Mouse (Mus musculus): ENCODE data around the gene 4931429L15Rik. TPM values are rescaled to one million over a fixed set of nuclear protein-coding genes. Genes with fewer than 3 reads are reported as not detected.

The 4931429L15Rik gene
- total RNA-seq, 2 experiments from 2014 or later = not detected

DNA sequence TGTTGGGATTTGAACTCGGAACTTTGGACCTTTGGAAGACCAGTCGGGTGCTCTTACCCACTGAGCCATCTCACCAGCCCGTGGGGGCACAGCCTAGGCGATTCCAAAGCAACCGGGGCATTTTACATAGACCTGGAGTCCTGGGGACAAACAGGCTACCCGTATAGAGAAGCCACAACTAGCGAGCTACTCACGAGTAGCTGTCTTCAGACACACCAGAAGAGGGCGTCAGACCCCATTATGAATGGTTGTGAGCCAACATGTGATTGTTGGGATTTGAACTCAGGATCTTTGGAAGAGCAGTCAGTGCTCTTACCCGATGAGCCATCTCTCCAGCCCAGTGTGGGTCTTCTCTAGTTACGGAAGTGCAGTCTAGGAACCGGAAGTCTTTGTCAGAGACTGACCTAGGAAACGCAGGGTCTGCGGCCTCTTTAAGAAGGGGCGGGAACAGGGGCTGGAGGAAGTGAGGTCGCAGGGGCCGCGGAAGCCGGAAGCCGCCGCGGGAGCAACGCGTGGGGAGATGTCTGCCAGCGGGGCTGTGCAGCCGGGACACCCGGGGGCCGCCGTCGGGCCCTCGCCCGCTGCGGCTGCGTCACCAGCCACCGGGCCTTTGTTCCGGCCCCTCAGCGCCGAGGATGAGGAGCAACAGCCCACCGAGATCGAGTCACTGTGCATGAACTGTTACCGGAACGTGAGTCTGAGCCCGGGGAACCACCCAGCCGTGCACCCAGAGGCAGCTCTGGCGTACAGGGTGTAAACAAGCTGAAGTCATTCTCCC, 46.9 kb downstream of the 4931429L15Rik start, which contains the start of gene Zpr1:
Zpr1 (plus strand) TSS at position 388 of the 778 bp plus-strand sequence.
- intact Hi-C loops (cut with DNase I) = loop anchor here (1.0 kb wide), 1 partner anchor 9 kb away; no protein-coding TSS in a partner anchor
- peak within 1 kb of the TSS; percentile 57 for H3K4me3 ChIP-seq
- peak; percentile 85 to 86 for DNase-seq (ENCODE audit: extremely low spot score in 1 of 2, low spot score in 2 of 2)
- TF ChIP-seq CTCF (IDR thresholded peaks at IDR 0.05) = peak; percentile 48
- H3K27ac ChIP-seq = peak within 1 kb of the TSS; percentile 63

DNA sequence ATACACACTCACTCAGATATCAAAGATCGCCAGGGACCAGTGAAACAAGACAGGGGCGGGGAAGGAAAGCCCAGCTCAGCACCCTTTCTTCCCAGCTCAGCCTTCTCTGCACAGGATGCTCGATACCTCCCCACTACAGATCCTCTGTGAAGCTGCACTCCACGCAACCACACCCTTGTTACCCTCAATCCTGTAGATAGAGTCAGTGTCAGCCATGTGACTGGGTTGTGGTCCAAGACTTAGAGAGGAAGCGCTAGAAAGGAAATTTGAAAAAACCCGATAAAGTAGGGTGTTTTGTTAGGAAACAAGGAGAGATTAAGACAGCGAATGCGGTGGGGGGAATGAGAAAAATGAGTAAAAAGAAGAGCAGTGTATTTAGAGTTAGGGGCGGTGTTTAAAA, 47.7 kb downstream of the 4931429L15Rik start:
- TF ChIP-seq CTCF (IDR thresholded peaks at IDR 0.05) = no peak
- no peak for DNase-seq (ENCODE audit: extremely low spot score in 1 of 2, low spot score in 2 of 2)
- intact Hi-C loops (cut with DNase I) = no loop called here
- H3K4me3 ChIP-seq = no peak overlapping the region
- H3K27ac ChIP-seq = no peak overlapping the region

DNA sequence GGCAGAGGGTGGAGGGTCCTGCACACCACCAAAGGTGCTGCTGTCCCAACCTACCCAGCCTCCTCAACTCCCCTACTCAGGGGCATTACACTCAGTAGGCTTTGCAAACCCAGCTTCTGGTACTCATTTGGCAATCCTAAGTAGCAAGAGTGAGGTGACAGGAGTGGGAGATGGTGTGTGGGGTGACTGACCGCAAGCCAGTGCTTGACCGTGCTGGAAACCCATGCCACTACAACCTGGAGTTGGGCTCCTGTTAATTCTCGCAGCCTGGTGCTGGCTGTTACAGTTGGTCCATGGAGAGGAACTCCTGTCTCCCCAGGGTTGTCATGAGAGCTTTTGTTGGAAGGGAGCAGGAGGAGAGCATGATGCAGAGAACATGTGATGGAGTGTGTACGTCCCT, 49.0 kb downstream of the 4931429L15Rik start:
- TF ChIP-seq CTCF (IDR thresholded peaks at IDR 0.05) = no peak
- DNase-seq (ENCODE audit: extremely low spot score in 1 of 2, low spot score in 2 of 2) = no peak
- Histone ChIP-seq H3K4me3 (no peak overlapping the region), H3K27ac (no peak overlapping the region)
- intact Hi-C loops (cut with DNase I) = no loop called here

DNA sequence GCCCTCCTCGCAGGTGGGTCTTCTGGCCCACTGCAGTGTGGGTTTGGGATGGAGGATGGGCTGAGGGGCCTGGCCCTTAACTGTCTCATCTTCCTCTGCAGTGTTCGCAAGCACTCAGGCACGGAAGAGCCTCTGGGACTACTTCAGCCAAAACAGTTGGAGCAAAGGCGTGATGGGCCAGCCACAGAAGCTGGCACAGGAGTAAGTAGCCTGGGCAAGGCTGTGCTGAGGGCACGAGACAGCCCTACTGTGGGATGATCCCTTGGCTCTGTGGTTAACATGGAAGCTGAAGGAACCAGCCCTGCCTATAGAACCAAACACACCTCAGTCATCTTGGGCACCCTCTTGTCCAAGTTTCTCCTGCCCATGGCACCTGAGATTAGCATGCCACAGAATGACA, 50.7 kb downstream of the 4931429L15Rik start:
- H3K27ac ChIP-seq = no peak overlapping the region
- no peak for TF ChIP-seq CTCF (IDR thresholded peaks at IDR 0.05)
- no peak for DNase-seq (ENCODE audit: extremely low spot score in 1 of 2, low spot score in 2 of 2)
- H3K4me3 ChIP-seq = no peak overlapping the region
- intact Hi-C loops (cut with DNase I) = no loop called here

DNA sequence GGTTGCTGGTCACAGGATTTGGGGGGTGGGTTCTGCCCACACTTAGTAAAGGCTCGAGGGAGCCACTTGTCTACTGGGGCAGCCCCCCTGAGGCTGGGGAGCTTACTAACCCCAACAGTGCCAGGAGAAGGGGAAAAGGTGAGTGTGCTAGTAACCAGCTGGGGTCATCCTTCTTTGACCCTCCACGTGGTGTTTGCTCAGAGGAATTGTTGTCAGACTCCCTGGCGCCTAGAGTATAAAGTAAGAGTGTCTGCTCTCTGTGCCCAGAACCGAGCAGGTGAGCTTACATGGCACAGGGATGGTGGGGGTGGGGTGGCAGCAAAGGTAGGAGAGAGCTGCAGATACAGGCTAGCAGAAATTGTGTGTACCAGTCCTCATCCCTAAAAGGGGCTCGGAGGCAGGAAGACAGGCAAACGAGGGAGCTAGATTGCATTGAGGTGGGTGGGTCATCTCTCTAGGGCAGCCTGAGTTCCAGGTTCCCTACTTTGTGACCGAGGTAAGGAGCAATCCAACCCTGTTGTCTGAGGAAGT, 51.4 kb downstream of the 4931429L15Rik start, which contains the start of gene Apoa5:
Apoa5 (plus strand) TSS at position 291 of the 531 bp plus-strand sequence.
- intact Hi-C loops (cut with DNase I) = no loop called here
- Histone ChIP-seq H3K4me3 (no peak within 1 kb of the TSS), H3K27ac (no peak within 1 kb of the TSS)
- TF ChIP-seq CTCF (IDR thresholded peaks at IDR 0.05) = no peak
- DNase-seq (ENCODE audit: extremely low spot score in 1 of 2, low spot score in 2 of 2) = no peak

DNA sequence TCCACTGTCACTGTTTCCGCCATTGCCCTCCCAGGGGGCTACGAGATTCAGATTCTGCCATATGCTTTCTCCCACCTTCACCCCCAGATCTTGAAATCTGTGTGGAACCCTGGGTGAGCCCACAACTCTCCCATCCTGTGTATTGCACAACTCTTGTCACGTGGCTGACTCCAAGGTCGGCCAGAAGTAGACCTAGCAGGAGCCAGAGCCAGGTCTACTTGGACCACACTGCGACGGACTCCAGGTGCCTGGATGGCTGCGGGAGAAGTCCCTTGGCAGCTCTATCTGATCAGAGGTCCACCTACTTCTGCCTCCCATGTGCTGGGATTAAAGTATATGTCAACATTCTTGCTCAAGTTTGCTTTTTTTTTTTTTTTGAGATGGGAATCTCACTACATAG, 58.7 kb downstream of the 4931429L15Rik start:
- H3K4me3 ChIP-seq = no peak overlapping the region
- intact Hi-C loops (cut with DNase I) = no loop called here
- no peak overlapping the region for H3K27ac ChIP-seq
- no peak for DNase-seq (ENCODE audit: extremely low spot score in 1 of 2, low spot score in 2 of 2)
- no peak for TF ChIP-seq CTCF (IDR thresholded peaks at IDR 0.05)

DNA sequence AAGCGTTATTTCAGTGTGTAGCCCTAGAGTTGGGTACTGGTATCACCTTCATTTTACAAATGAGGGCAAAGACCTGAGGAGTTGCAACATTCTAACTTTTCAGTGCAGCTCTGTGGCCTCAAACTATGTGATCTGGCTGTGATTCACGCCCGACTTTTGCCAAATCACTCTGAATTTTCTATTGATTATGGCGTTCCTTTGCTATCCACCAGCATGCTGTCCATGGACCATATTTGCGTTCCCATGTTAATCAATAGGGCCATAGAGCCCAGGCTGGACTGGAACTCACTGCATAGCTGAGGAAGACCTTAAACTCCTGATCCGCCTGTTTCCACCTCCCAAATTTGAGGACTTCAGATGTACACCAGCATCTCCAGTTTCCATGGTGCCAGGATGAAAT, 60.7 kb downstream of the 4931429L15Rik start:
- intact Hi-C loops (cut with DNase I) = no loop called here
- H3K4me3 ChIP-seq = no peak overlapping the region
- DNase-seq (ENCODE audit: extremely low spot score in 1 of 2, low spot score in 2 of 2) = no peak
- H3K27ac ChIP-seq = no peak overlapping the region
- no peak for TF ChIP-seq CTCF (IDR thresholded peaks at IDR 0.05)

DNA sequence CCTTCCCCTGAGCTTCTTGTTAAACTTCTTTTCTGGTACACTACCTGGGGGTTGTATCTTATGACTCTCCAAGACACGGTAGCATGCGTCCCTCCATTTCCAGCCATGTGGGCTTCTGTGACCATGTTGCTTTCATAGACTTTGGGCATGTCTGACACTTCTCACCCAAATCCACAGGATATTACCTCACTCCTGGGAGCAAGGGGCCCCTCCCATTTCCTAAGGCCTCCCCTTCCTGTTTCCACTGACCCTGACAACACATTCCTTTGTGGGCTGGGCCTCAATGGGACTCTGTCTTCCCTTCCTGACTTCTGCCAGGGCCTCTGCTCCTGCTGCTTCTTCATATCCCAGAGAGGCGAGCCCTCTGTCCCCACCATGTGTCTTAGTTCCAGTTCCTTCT, 62.2 kb downstream of the 4931429L15Rik start:
- Histone ChIP-seq H3K4me3 (no peak overlapping the region), H3K27ac (no peak overlapping the region)
- no peak for DNase-seq (ENCODE audit: extremely low spot score in 1 of 2, low spot score in 2 of 2)
- intact Hi-C loops (cut with DNase I) = no loop called here
- TF ChIP-seq CTCF (IDR thresholded peaks at IDR 0.05) = no peak

DNA sequence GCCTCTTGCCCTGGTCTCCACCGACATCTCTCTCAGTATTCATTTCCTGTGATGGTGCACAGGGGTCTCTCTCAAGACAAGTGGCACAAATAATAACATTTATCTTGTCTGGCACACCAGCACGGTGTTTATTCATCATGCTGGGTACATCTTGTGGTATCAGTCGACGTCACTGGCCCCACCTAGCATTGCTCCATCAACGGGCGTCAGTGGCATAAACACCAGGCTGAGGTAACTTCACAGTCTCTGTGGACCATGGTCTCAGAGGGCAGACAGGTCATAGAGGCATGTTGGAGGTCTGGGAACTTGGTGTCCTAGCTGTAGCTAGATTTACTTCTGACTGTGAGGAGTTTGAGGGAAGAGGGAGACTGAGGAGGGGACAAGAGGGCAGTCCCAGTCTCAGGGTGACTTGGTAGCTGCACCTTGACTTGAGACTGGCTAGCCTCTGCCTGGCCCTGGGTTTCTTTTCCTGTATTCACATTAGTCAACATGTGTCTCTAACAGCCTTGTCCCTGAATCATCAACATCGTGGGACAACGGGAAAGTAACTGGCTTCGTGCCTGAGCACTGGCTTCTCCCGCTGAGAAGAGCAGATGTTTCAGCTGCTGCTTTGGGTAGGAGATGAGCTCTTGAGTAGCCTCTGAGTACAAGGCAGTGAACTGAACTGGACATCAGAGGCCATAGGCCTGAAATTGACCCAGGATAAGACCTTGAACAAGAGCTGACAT, 63.0 kb downstream of the 4931429L15Rik start:
- Histone ChIP-seq H3K4me3 (no peak overlapping the region), H3K27ac (no peak overlapping the region)
- DNase-seq (ENCODE audit: extremely low spot score in 1 of 2, low spot score in 2 of 2) = no peak
- intact Hi-C loops (cut with DNase I) = no loop called here
- TF ChIP-seq CTCF (IDR thresholded peaks at IDR 0.05) = no peak

DNA sequence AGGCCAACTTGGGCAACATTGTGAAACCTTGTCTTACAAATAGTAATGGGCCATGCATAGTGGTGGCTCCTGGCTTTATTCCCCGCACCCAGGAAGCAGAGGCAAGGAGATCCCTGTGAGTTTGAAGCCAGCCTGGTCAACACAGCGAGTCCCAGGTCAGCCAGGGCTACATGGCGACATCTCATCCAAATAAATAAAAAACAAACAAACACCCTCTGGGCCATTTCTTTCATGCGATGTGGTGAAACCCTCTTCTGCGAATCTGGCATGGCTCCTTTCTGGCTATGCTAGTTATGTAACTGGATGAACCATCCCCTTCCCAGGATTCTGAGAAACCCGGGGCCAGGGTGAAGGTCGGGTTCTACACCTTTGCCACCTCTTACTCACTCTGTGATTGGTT, 63.6 kb downstream of the 4931429L15Rik start:
- no peak for TF ChIP-seq CTCF (IDR thresholded peaks at IDR 0.05)

More for the DNA sequence above, 63.6 kb downstream of the 4931429L15Rik start:
- no peak overlapping the region for H3K27ac ChIP-seq
- intact Hi-C loops (cut with DNase I) = no loop called here
- no peak overlapping the region for H3K4me3 ChIP-seq
- DNase-seq (ENCODE audit: extremely low spot score in 1 of 2, low spot score in 2 of 2) = no peak

Other genes with a start within 250 kb of the 4931429L15Rik start
- not detected for gene Apoa1, start 91.4 kb downstream of the 4931429L15Rik start, total RNA-seq (2021)
- gene Apoc3, start 84.3 kb downstream of the 4931429L15Rik start, total RNA-seq (2021) = 1 to 10 TPM; 1.2 to 2.1 TPM
- gene Apoa4, start 79.3 kb downstream of the 4931429L15Rik start, total RNA-seq (2021) = not detected
- gene Apoa5, start 51.4 kb downstream of the 4931429L15Rik start, total RNA-seq (2021) = not detected
- 10 to 100 TPM; 38.6 to 38.9 TPM for gene Zpr1, start 46.9 kb downstream of the 4931429L15Rik start, total RNA-seq (2021)
- 10 to 100 TPM; 10.4 to 11.0 TPM for gene Bud13, start 37.0 kb downstream of the 4931429L15Rik start, total RNA-seq (2021)